ENCODE assay signal across 15 mouse cellular contexts in genomic region chr1:156090042-156090441, GRCm38 (mm10). TPM values are rescaled to one million over a fixed set of nuclear protein-coding genes. Genes with fewer than 3 reads are reported as not detected.
DNase-seq lines count a peak whose midpoint lies in the region; ATAC-seq and TF ChIP-seq lines count a peak whose summit lies in the region.
"Had no signal": no experiment of that assay in that cellular context is flagged by ENCODE, and none has a peak within 500 bp of the region (broad histone marks: within the 10 kb centered on the region; RNA-seq: fewer than 3 reads in every experiment).

No protein-coding gene starts in this region.

- H3K4me1 ChIP-seq in limb, embryonic 11.5 days (ENCODE audit: control insufficient read depth, insufficient read depth, low read length): peaks cover 9% of the 10 kb centered on the region
- peaks cover 24% of the 10 kb centered on the region for H3K4me1 ChIP-seq in limb, embryonic 10.5 days
- H3K4me1 ChIP-seq in forebrain, embryonic 14.5 days (ENCODE audit: control insufficient read depth, insufficient read depth, low read length): no peaks in the 10 kb centered on the region
- H3K4me1 ChIP-seq in intestine, embryonic 16.5 days (ENCODE audit: control insufficient read depth, insufficient read depth, low read length): no peaks in the 10 kb centered on the region
- H3K4me1 ChIP-seq: embryonic facial prominence, embryonic 13.5 days had no signal

- no peak overlapping the region for H3K9ac ChIP-seq in limb, embryonic 11.5 days (ENCODE audit: low read length)
- no peak overlapping the region for H3K9ac ChIP-seq in forebrain, embryonic 14.5 days (ENCODE audit: low read length)
- H3K9ac ChIP-seq in intestine, embryonic 16.5 days (ENCODE audit: low read depth, low read length): no peak overlapping the region
- H3K9ac ChIP-seq: embryonic facial prominence, embryonic 13.5 days; liver, embryonic 14.5 days had no signal

- H3K27ac ChIP-seq in limb, embryonic 11.5 days (replicated peaks; ENCODE audit: low read depth, low read length): no peak overlapping the region
- no peak overlapping the region for H3K27ac ChIP-seq in limb, embryonic 10.5 days
- H3K27ac ChIP-seq in forebrain, embryonic 14.5 days (ENCODE audit: low read depth, low read length): no peak overlapping the region
- no peak overlapping the region for H3K27ac ChIP-seq in intestine, embryonic 16.5 days (ENCODE audit: low read length)
- H3K27ac ChIP-seq: embryonic facial prominence, embryonic 13.5 days; liver, embryonic 14.5 days; macrophage had no signal

- peak; percentile 42 for DNase-seq in limb, embryonic 11.5 days (ENCODE audit: low spot score)
- no peak for DNase-seq in limb, embryonic 10.5 days (ENCODE audit: low spot score)
- DNase-seq in brain, embryonic 14.5 days (ENCODE audit: low read depth): peak; percentile 72
- DNase-seq in forebrain, embryonic 14.5 days (ENCODE audit: low spot score): peak; percentile 28
- DNase-seq in layer of hippocampus, adult 11-12 months (ENCODE audit: low spot score): no peak
- DNase-seq in adrenal gland, adult 8-10 months: no peak
- DNase-seq: adrenal gland, postnatal 36 days; cerebellum, adult 18-20 months; heart, adult 18-20 months; heart, postnatal 14 days had no signal

- H3K4me2 ChIP-seq in limb, embryonic 11.5 days (ENCODE audit: low read depth, severe bottlenecking): no peak overlapping the region
- no peak overlapping the region for H3K4me2 ChIP-seq in forebrain, embryonic 14.5 days (ENCODE audit: low read length)
- no peak overlapping the region for H3K4me2 ChIP-seq in intestine, embryonic 16.5 days (ENCODE audit: low read depth, low read length)
- H3K4me2 ChIP-seq: embryonic facial prominence, embryonic 13.5 days had no signal

- ATAC-seq in limb, embryonic 11.5 days (ENCODE audit: insufficient number of reproducible peaks, low FRiP score, low TSS enrichment, low read depth): no peak
- 0 out of 2 replicates have a peak, but pooled peaks have one; percentile 12 for ATAC-seq in forebrain, embryonic 14.5 days
- peak; percentile 64 for ATAC-seq in intestine, embryonic 16.5 days
- ATAC-seq in megakaryocyte, adult 5-6 weeks (ENCODE audit: poor library complexity, severe bottlenecking): no peak

- H3K9me3 ChIP-seq in limb, embryonic 11.5 days (ENCODE audit: control insufficient read depth, low read length): no peaks in the 10 kb centered on the region
- H3K9me3 ChIP-seq in limb, embryonic 10.5 days (replicated peaks): no peaks in the 10 kb centered on the region
- no peaks in the 10 kb centered on the region for H3K9me3 ChIP-seq in forebrain, embryonic 14.5 days (replicated peaks; ENCODE audit: control insufficient read depth, low read length)
- no peaks in the 10 kb centered on the region for H3K9me3 ChIP-seq in intestine, embryonic 16.5 days (ENCODE audit: control insufficient read depth, low read length)
- H3K9me3 ChIP-seq: embryonic facial prominence, embryonic 13.5 days had no signal

- TF ChIP-seq POLR2A in brain, embryonic 14.5 days (IDR thresholded peaks at IDR 0.05; ENCODE audit: borderline replicate concordance, extremely low read depth, insufficient read depth, insufficient read length, poor library complexity, severe bottlenecking): no peak

- no peak for TF ChIP-seq CTCF in brain, embryonic 14.5 days (IDR thresholded peaks at IDR 0.05; ENCODE audit: borderline replicate concordance, extremely low read depth, insufficient read depth, insufficient read length)

- H3K4me3 ChIP-seq in limb, embryonic 11.5 days (ENCODE audit: low read depth, low read length): no peak overlapping the region
- H3K4me3 ChIP-seq in limb, embryonic 10.5 days: no peak overlapping the region
- no peak overlapping the region for H3K4me3 ChIP-seq in forebrain, embryonic 14.5 days (ENCODE audit: low read depth, low read length)
- H3K4me3 ChIP-seq in intestine, embryonic 16.5 days (ENCODE audit: low read length): no peak overlapping the region
- H3K4me3 ChIP-seq: embryonic facial prominence, embryonic 13.5 days had no signal

- WGBS in limb, embryonic 11.5 days: 23% methylated on average over 4 of the region's 4 CpGs
- WGBS in limb, embryonic 10.5 days: 30% methylated on average over 4 of the region's 4 CpGs
- 41% methylated on average over 4 of the region's 4 CpGs for WGBS in forebrain, embryonic 14.5 days
- 60% methylated on average over 4 of the region's 4 CpGs for WGBS in intestine, embryonic 16.5 days

- no peaks in the 10 kb centered on the region for H3K27me3 ChIP-seq in limb, embryonic 11.5 days (ENCODE audit: control insufficient read depth, insufficient read depth, low read length)
- peaks cover 8% of the 10 kb centered on the region for H3K27me3 ChIP-seq in limb, embryonic 10.5 days (ENCODE audit: low read depth, poor library complexity, severe bottlenecking)
- no peaks in the 10 kb centered on the region for H3K27me3 ChIP-seq in forebrain, embryonic 14.5 days (replicated peaks; ENCODE audit: control insufficient read depth, insufficient read depth, low read length)
- H3K27me3 ChIP-seq in intestine, embryonic 16.5 days (replicated peaks; ENCODE audit: control insufficient read depth, insufficient read depth, low read length): no peaks in the 10 kb centered on the region
- H3K27me3 ChIP-seq: embryonic facial prominence, embryonic 13.5 days had no signal

- H3K36me3 ChIP-seq in limb, embryonic 11.5 days (ENCODE audit: control insufficient read depth, insufficient read depth, low read length): no peaks in the 10 kb centered on the region
- no peaks in the 10 kb centered on the region for H3K36me3 ChIP-seq in limb, embryonic 10.5 days
- H3K36me3 ChIP-seq in forebrain, embryonic 14.5 days (ENCODE audit: control insufficient read depth, insufficient read depth, low read length): no peaks in the 10 kb centered on the region
- no peaks in the 10 kb centered on the region for H3K36me3 ChIP-seq in intestine, embryonic 16.5 days (ENCODE audit: control insufficient read depth, insufficient read depth, low read length)
- H3K36me3 ChIP-seq: embryonic facial prominence, embryonic 13.5 days had no signal

RNA-seq across cellular contexts. Expression of gene Tor1aip1, which starts 53.8 kb away (rescaled TPM):
- polyA plus RNA-seq in limb, embryonic 11.5 days (2014; fragmentation: Nextera tagmentation; extraction: Ambion mirVana): 42.3 and 44.7 TPM in 2 replicates
- 39.1 and 43.0 TPM in 2 replicates for polyA plus RNA-seq in limb, embryonic 10.5 days (2016; fragmentation: Nextera tagmentation; extraction: Ambion mirVana)
- 8.6 and 14.6 TPM in 2 replicates for polyA plus RNA-seq in brain, embryonic 14.5 days (2012; rRNA removed)
- 24.3 and 29.7 TPM in 2 replicates for polyA plus RNA-seq in forebrain, embryonic 14.5 days (2014; fragmentation: Nextera tagmentation; extraction: Ambion mirVana)
- 30.5 and 32.8 TPM in 2 replicates for polyA plus RNA-seq in intestine, embryonic 16.5 days (2015; fragmentation: Nextera tagmentation; extraction: Ambion mirVana)
- 152 and 164 TPM in 2 replicates for total RNA-seq in megakaryocyte, adult 5-6 weeks (2015)
- total RNA-seq in megakaryocyte, adult 5-6 weeks (2017): 66.1 and 109 TPM in 2 replicates
- total RNA-seq in adrenal gland, adult 8-10 months (2022): 100 to 1,000 TPM in 3 of 4 experiments, 10 to 100 TPM in 1; 100.0 to 113 (median 106) TPM

RNA-seq across cellular contexts. Expression of gene Tor1aip2, which starts 54.8 kb away (rescaled TPM):
- polyA plus RNA-seq in limb, embryonic 11.5 days (2014; fragmentation: Nextera tagmentation; extraction: Ambion mirVana): 130 and 136 TPM in 2 replicates
- 114 and 116 TPM in 2 replicates for polyA plus RNA-seq in limb, embryonic 10.5 days (2016; fragmentation: Nextera tagmentation; extraction: Ambion mirVana)
- polyA plus RNA-seq in brain, embryonic 14.5 days (2012; rRNA removed): 57.9 and 61.6 TPM in 2 replicates
- polyA plus RNA-seq in forebrain, embryonic 14.5 days (2014; fragmentation: Nextera tagmentation; extraction: Ambion mirVana): 87.9 and 92.0 TPM in 2 replicates
- 153 and 163 TPM in 2 replicates for polyA plus RNA-seq in intestine, embryonic 16.5 days (2015; fragmentation: Nextera tagmentation; extraction: Ambion mirVana)
- total RNA-seq in megakaryocyte, adult 5-6 weeks (2015): 67.4 and 71.1 TPM in 2 replicates
- total RNA-seq in megakaryocyte, adult 5-6 weeks (2017): 36.6 and 38.4 TPM in 2 replicates
- 100 to 1,000 TPM; 116 to 149 (median 129) TPM for total RNA-seq in adrenal gland, adult 8-10 months (2022)

Comparison
In these comparisons a context has a peak if more than half of its experiments do, and no peak if none do; other contexts are left out.
1. DNase-seq: peak in limb, embryonic 11.5 days (single experiment), brain, embryonic 14.5 days (single experiment) and forebrain, embryonic 14.5 days (single experiment); none in limb, embryonic 10.5 days (single experiment), layer of hippocampus, adult 11-12 months (single experiment) and adrenal gland, adult 8-10 months (single experiment).
2. ATAC-seq: peak in forebrain, embryonic 14.5 days (single experiment) and intestine, embryonic 16.5 days (single experiment); none in limb, embryonic 11.5 days (single experiment) and megakaryocyte, adult 5-6 weeks (single experiment).